Mouse (Mus musculus) megakaryocyte, embryonic 14.5 days (primary cell): ENCODE data around the gene Gm21541. TPM values are rescaled to one million over a fixed set of nuclear protein-coding genes. Genes with fewer than 3 reads are reported as not detected.
"Not testable (repeated sequence)": the region's sequence is repeated elsewhere in the genome, so short reads cannot be mapped to it uniquely, and the experiment has no call there.

Source experiments
- H3K27me3 ChIP-seq: replicated peaks from 2 replicates; pipeline ENCODE3; 2012; ENCODE audit warnings: inconsistent platforms
- H3K36me3 ChIP-seq: replicated peaks from 2 replicates; pipeline ENCODE3; 2012; ENCODE audit warnings: low read length, inconsistent platforms, mixed read lengths
- H3K4me1 ChIP-seq: 2 replicates; pipeline ENCODE4 v1.6.1; 2012; ENCODE audit warnings: inconsistent platforms
- H3K4me3 ChIP-seq: replicated peaks from 2 replicates; pipeline ENCODE3; 2012; ENCODE audit warnings: moderate library complexity, mild to moderate bottlenecking, inconsistent platforms
- H3K9me3 ChIP-seq: 2 replicates; pipeline ENCODE4 v1.6.1; 2012; ENCODE audit warnings: inconsistent platforms
- polyA plus RNA-seq: library from polyadenylated mRNA; stranded (reverse); fragments of >175 nt; gene quantifications from 2 replicates; pipeline ENCODE4 v1.2.3, GENCODE M21; 2012; ENCODE audit warnings: low replicate concordance; ENCODE audit not compliant: insufficient read depth

Gm21541 gene
- not detected in 2 replicates for polyA plus RNA-seq

DNA sequence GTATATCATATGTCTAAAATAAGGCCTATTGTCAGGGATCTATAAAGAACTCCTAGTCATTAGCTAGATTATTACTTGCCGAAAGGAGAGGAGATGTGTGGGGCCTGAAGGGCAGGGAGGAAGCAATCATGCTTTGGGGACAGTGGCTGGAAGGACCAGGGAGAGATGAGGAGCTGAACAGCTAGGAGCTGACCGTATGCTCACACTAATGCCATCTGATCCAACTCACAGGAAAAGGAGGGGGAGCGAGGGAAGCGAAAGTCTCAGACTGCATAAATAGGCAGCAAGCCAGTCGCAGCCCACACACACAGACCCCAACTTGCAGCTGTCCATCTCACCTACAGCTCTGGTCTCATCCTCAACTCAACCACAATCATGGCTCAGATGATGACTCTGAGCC, at the start of gene Gm21541:
Gm21541 (plus strand) TSS at position 301 of the 400 bp plus-strand sequence.
- H3K9me3 ChIP-seq, H3K36me3 ChIP-seq, H3K4me3 ChIP-seq: not testable (repeated sequence)

DNA sequence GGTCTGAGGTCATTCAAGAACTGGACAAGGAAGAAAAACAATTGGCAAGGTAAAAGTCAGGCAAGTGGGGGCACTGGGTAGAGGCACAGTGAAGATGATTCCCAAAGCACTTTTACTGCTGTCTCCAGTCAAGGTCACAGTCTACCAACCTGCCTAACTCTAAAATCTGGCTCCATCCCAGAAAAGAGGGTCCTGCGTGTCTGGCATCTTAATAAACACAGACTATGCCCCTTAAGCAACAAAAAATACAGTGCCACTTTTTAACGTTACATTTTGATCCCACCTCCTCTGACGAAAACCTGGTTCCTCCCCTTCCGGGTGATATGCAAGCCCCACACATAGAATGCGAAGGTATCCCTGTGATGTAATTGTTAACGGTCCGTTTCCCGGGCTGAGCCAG, 37.9 kb downstream of the Gm21541 start, which contains the start of gene Gm20878:
Gm20878 (plus strand) TSS at position 301 of the 400 bp plus-strand sequence.
- not testable (repeated sequence) for H3K4me3 ChIP-seq, H3K36me3 ChIP-seq, H3K27me3 ChIP-seq, H3K4me1 ChIP-seq, H3K9me3 ChIP-seq

More for the DNA sequence above, at the start of gene Gm21541:
- not testable (repeated sequence) for H3K27me3 ChIP-seq, H3K4me1 ChIP-seq

Other genes with a start within 250 kb of the Gm21541 start
- 3.6 and 10.6 TPM in 2 replicates for gene Cntfr, start 206.5 kb upstream of the Gm21541 start, polyA plus RNA-seq
- gene Il11ra1, start 203.6 kb upstream of the Gm21541 start, polyA plus RNA-seq, result 2.2 and 3.9 TPM in 2 replicates
- 51.7 and 76.8 TPM in 2 replicates for gene Rpp25l, start 190.1 kb upstream of the Gm21541 start, polyA plus RNA-seq
- gene Dctn3, start 180.4 kb upstream of the Gm21541 start, polyA plus RNA-seq, result 22.2 and 369 TPM in 2 replicates
- gene Arid3c, start 172.5 kb upstream of the Gm21541 start, polyA plus RNA-seq, result not detected in 2 replicates
- 29.5 and 30.0 TPM in 2 replicates for gene Galt, start 148.4 kb upstream of the Gm21541 start, polyA plus RNA-seq
- 26.0 and 34.9 TPM in 2 replicates for gene Sigmar1, start 147.5 kb upstream of the Gm21541 start, polyA plus RNA-seq
- 1.1 TPM in 1 of 2 replicates, not detected in the other for gene Ccl27a, start 129.4 kb upstream of the Gm21541 start, polyA plus RNA-seq
- gene Gm20878, start 38.0 kb downstream of the Gm21541 start, polyA plus RNA-seq, result 7.4 TPM in 1 of 2 replicates, not detected in the other
- not detected in 2 replicates for gene Fam205a4, start 62.4 kb downstream of the Gm21541 start, polyA plus RNA-seq
- not detected in 2 replicates for gene Gm21093, start 131.1 kb downstream of the Gm21541 start, polyA plus RNA-seq
- not detected in 2 replicates for gene Gm3893, start 187.6 kb downstream of the Gm21541 start, polyA plus RNA-seq
- not detected in 2 replicates for gene Gm13304, start 211.2 kb downstream of the Gm21541 start, polyA plus RNA-seq
- not detected in 2 replicates for gene Gm13306, start 249.8 kb downstream of the Gm21541 start, polyA plus RNA-seq